Mouse (Mus musculus) lung, embryonic 15.5 days (tissue): ENCODE measurements around the gene Gm10718. TPM values are rescaled to one million over a fixed set of nuclear protein-coding genes. Genes with fewer than 3 reads are reported as not detected.
"Not testable (repeated sequence)": the region's sequence is repeated elsewhere in the genome, so short reads cannot be mapped to it uniquely, and the experiment has no call there.

ENCODE experiments used
- ATAC-seq: fragments of 200-750 bp; cut with Nextera tagmentation; 2 replicates; pipeline ENCODE4 v1.8.0; 2017; ENCODE audit warnings: moderate number of reproducible peaks, borderline replicate concordance; ENCODE audit not compliant: low FRiP score, low TSS enrichment; ENCODE audit errors: extremely low read depth
- H3K27ac ChIP-seq: fragments of 300-500 bp; sonication (generic); 2 replicates; pipeline ENCODE4 v1.5.1; 2015; ENCODE audit warnings: moderate library complexity, mild to moderate bottlenecking, inconsistent platforms
- H3K27me3 ChIP-seq: fragments of 300-500 bp; sonication (generic); 2 replicates; pipeline ENCODE4 v1.6.1; 2015; ENCODE audit warnings: inconsistent platforms
- H3K36me3 ChIP-seq: fragments of 300-500 bp; sonication (generic); 2 replicates; pipeline ENCODE4 v1.6.1; 2015; ENCODE audit warnings: inconsistent platforms
- H3K4me1 ChIP-seq: fragments of 300-500 bp; sonication (generic); 2 replicates; pipeline ENCODE4 v1.6.1; 2015; ENCODE audit warnings: inconsistent platforms
- H3K4me2 ChIP-seq: fragments of 300-500 bp; sonication (generic); 2 replicates; pipeline ENCODE4 v1.6.1; 2015; ENCODE audit warnings: inconsistent platforms, mild to moderate bottlenecking, moderate library complexity
- H3K4me3 ChIP-seq: fragments of 300-500 bp; sonication (generic); 2 replicates; pipeline ENCODE4 v1.5.1; 2015; ENCODE audit warnings: mild to moderate bottlenecking, inconsistent platforms
- H3K9ac ChIP-seq: fragments of 300-500 bp; sonication (generic); 2 replicates; pipeline ENCODE4 v1.6.1; 2015; ENCODE audit warnings: inconsistent platforms
- H3K9me3 ChIP-seq: fragments of 300-500 bp; sonication (generic); 2 replicates; pipeline ENCODE4 v1.6.1; 2016; ENCODE audit warnings: inconsistent platforms
- WGBS: fragments of 180-500 bp; shearing (Covaris S2); methylation state at CpG from one replicate; pipeline ENCODE4 v1.1.7; 2015; 5-methylcytosine and 5-hydroxymethylcytosine counted together
- polyA plus RNA-seq: library from polyadenylated mRNA; unstranded; fragments of >200 nt; fragmentation: Nextera tagmentation; extraction: Ambion mirVana; gene quantifications from 2 replicates; pipeline ENCODE4 v1.2.1, GENCODE M21; 2015

Gm10718 gene
- 0.36 TPM in 1 of 2 replicates, not detected in the other for polyA plus RNA-seq

DNA sequence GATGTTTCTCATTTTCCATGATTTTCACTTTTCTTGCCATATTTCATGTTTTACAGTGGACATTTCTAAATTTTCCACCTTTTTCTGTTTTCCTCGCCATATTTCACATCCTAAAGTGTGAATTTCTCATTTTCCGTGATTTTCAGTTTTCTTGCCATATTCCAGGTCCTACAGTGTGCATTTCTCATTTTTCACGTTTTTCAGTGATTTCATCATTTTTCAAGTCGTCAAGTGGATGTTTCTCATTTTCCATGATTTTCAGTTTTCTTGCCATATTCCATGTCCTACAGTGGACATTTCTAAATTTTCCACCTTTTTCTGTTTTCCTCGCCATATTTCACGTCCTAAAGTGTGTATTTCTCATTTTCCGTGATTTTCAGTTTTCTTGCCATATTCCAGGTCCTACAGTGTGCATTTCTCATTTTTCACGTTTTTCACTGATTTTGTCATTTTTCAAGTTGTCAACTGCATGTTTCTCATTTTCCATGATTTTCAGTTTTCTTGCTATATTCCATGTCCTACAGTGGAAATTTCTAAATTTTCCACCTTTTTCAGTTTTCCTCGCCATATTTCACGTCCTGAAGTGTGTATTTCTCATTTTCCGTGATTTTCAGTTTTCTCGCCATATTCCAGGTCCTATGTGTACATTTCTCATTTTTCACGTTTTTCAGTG is at the start of gene Gm10718:
Gm10718 (plus strand) TSS at position 236 of the 673 bp plus-strand sequence.
- H3K9me3 ChIP-seq, H3K9ac ChIP-seq, ATAC-seq, H3K4me1 ChIP-seq, H3K27ac ChIP-seq, H3K4me2 ChIP-seq, H3K36me3 ChIP-seq, H3K27me3 ChIP-seq, H3K4me3 ChIP-seq: not testable (repeated sequence)
- WGBS: 73% methylated on average over 12 of the region's 13 CpGs

DNA sequence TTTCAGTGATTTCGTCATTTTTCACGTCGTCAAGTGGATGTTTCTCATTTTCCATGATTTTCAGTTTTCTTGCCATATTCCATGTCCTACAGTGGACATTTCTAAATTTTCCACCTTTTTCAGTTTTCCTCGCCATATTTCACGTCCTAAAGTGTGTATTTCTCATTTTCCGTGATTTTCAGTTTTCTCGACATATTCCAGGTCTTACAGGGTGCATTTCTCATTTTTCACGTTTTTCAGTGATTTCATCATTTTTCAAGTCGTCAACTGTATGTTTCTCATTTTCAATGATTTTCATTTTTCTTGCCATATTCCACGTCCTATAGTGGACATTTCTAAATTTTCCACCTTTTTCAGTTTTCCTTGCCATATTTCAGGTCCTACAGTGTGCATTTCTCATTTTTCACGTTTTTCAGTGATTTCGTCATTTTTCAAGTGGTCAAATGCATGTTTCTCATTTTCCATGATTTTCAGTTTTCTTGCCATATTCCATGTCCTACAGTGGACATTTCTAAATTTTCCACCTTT is 22.8 kb upstream of the Gm10718 start, which contains the start of gene Gm10722:
Gm10722 (plus strand) TSS at position 478 of the 528 bp plus-strand sequence.
- not testable (repeated sequence) for H3K36me3 ChIP-seq, H3K9me3 ChIP-seq, H3K4me1 ChIP-seq, ATAC-seq, H3K4me2 ChIP-seq, H3K27me3 ChIP-seq, H3K9ac ChIP-seq, H3K27ac ChIP-seq, H3K4me3 ChIP-seq
- WGBS: 71% methylated on average over 12 of the region's 12 CpGs

DNA sequence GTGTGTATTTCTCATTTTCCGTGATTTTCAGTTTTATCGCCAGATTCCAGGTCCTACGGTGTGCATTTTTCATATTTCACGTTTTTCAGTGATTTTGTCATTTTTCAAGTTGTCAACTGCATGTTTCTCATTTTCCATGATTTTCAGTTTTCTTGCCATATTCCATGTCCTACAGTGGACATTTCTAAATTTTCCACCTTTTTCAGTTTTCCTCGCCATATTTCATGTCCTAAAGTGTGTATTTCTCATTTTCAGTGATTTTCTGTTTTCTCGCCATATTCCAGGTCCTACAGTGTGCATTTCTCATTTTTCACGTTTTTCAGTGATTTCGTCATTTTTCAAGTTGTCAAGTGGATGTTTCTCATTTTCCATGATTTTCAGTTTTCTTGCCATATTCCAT is 22.3 kb upstream of the Gm10718 start:
- not testable (repeated sequence) for ATAC-seq, H3K9me3 ChIP-seq, H3K27me3 ChIP-seq, H3K4me3 ChIP-seq, H3K27ac ChIP-seq, H3K36me3 ChIP-seq, H3K4me2 ChIP-seq, H3K9ac ChIP-seq, H3K4me1 ChIP-seq
- 64% methylated on average over 8 of the region's 8 CpGs for WGBS

- WGBS: 69% methylated on average over 9 of the region's 11 CpGs
Measured at GRCm38 (mm10) chr9:3001948-3002659, 21.2 kb upstream of the Gm10718 start.

DNA sequence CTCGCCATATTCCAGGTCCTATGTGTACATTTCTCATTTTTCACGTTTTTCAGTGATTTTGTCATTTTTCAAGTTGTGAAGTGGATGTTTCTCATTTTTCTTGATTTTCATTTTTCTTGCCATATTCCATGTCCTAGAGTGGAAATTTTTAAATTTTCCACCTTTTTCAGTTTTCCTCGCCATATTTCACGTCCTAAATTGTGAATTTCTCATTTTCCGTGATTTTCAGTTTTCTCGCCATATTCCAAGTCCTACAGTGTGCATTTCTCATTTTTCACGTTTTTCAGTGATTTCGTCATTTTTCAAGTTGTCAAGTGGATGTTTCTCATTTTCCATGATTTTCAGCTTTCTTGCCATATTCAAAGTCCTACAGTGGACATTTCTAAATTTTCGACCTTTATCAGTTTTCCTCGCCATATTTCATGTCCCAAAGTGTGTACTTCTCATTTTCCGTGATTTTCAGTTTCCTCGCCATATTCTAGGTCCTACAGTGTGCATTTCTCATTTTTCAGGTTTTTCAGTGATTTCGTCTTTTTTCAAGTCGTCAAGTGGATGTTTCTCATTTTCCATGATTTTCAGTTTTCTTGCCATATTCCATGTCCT is 20.5 kb upstream of the Gm10718 start, which contains the start of gene Gm11168:
Gm11168 (plus strand) TSS at position 553 of the 603 bp plus-strand sequence.
- not testable (repeated sequence) for H3K36me3 ChIP-seq, H3K9me3 ChIP-seq, ATAC-seq, H3K4me1 ChIP-seq, H3K4me3 ChIP-seq, H3K27ac ChIP-seq, H3K4me2 ChIP-seq, H3K9ac ChIP-seq, H3K27me3 ChIP-seq
- 74% methylated on average over 6 of the region's 14 CpGs for WGBS

More at GRCm38 (mm10) chr9:3001948-3002659, 21.2 kb upstream of the Gm10718 start:
- ATAC-seq: peak; percentile 91
- H3K9me3 ChIP-seq, H3K36me3 ChIP-seq, H3K4me2 ChIP-seq, H3K9ac ChIP-seq, H3K4me1 ChIP-seq, H3K4me3 ChIP-seq, H3K27ac ChIP-seq, H3K27me3 ChIP-seq: not testable (repeated sequence)

DNA sequence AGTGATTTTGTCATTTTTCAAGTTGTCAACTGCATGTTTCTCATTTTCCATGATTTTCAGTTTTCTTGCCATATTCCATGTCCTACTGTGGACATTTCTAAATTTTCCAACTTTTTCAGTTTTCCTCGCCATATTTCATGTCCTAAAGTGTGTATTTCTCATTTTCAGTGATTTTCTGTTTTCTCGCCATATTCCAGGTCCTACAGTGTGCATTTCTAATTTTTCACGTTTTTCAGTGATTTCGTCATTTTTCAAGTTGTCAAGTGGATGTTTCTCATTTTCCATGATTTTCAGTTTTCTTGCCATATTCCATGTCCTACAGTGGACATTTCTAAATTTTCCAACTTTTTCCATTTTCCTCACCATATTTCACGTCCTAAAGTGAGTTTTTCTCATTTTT is 17.2 kb upstream of the Gm10718 start:
- ATAC-seq, H3K27ac ChIP-seq: not testable (repeated sequence)
- WGBS: 80% methylated on average over 1 of the region's 5 CpGs

GRCm38 (mm10) chr9:3006636-3007035 is 16.7 kb upstream of the Gm10718 start:
- H3K9me3 ChIP-seq, H3K4me1 ChIP-seq, H3K4me3 ChIP-seq, H3K9ac ChIP-seq, H3K4me2 ChIP-seq, H3K27ac ChIP-seq, H3K36me3 ChIP-seq, H3K27me3 ChIP-seq: not testable (repeated sequence)
- peak; percentile 73 for ATAC-seq
- 72% methylated on average over 8 of the region's 8 CpGs for WGBS

More for the DNA sequence above, 17.2 kb upstream of the Gm10718 start:
- H3K4me1 ChIP-seq, H3K9me3 ChIP-seq, H3K4me2 ChIP-seq, H3K27me3 ChIP-seq, H3K36me3 ChIP-seq, H3K9ac ChIP-seq, H3K4me3 ChIP-seq: not testable (repeated sequence)

GRCm38 (mm10) chr9:3007272-3007671 is 16.1 kb upstream of the Gm10718 start:
- H3K36me3 ChIP-seq, H3K9me3 ChIP-seq, H3K4me1 ChIP-seq, H3K27me3 ChIP-seq, H3K9ac ChIP-seq, H3K27ac ChIP-seq, H3K4me3 ChIP-seq, H3K4me2 ChIP-seq: not testable (repeated sequence)
- whole genome bisulfite sequencing: 74% methylated on average over 8 of the region's 9 CpGs
- ATAC-seq: 0 out of 2 replicates have a peak, but pooled peaks have one; percentile 32

GRCm38 (mm10) chr9:3009331-3009730 is 14.0 kb upstream of the Gm10718 start:
- not testable (repeated sequence) for H3K27ac ChIP-seq, H3K4me1 ChIP-seq, H3K27me3 ChIP-seq, H3K9ac ChIP-seq, H3K9me3 ChIP-seq, H3K4me3 ChIP-seq, H3K4me2 ChIP-seq, H3K36me3 ChIP-seq
- peak; percentile 55; the same call in 1 of the 2 replicates for ATAC-seq
- WGBS: no CpG with 5 or more reads among the region's 5 CpGs

- H3K4me1 ChIP-seq, H3K9ac ChIP-seq, H3K4me3 ChIP-seq, H3K36me3 ChIP-seq, H3K9me3 ChIP-seq, H3K27me3 ChIP-seq, H3K27ac ChIP-seq, H3K4me2 ChIP-seq, ATAC-seq: not testable (repeated sequence)
- WGBS: 78% methylated on average over 3 of the region's 7 CpGs
Measured at GRCm38 (mm10) chr9:3012054-3012621, 11.2 kb upstream of the Gm10718 start.

DNA sequence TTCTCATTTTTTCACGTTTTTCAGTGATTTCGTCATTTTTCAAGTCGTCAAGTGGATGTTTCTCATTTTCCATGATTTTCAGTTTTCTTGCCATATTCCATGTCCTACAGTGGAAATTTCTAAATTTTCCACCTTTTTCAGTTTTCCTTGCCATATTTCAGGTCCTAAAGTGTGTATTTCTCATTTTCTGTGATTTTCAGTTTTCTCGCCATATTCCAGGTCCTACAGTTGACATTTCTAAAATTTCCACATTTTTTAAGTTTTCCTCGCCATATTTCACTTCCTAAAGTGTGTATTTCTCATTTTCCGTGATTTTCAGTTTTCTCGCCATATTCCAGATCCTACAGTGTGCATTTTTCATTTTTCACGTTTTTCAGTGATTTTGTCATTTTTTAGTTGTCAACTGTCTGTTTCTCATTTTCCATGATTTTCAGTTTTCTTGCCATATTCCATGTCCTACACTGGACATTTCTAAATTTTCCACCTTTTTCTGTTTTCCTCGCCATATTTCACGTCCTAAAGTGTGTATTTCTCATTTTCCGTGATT is 10.5 kb upstream of the Gm10718 start, which contains the start of gene Gm10721:
Gm10721 (plus strand) TSS at position 408 of the 547 bp plus-strand sequence.
- not testable (repeated sequence) for H3K27me3 ChIP-seq, H3K4me1 ChIP-seq, H3K9ac ChIP-seq, H3K9me3 ChIP-seq, H3K4me2 ChIP-seq, H3K36me3 ChIP-seq, H3K27ac ChIP-seq, H3K4me3 ChIP-seq
- 82% methylated on average over 1 of the region's 11 CpGs for WGBS
- peak; percentile 67 for ATAC-seq
